Mouse (Mus musculus) liver, embryonic 14.5 days (tissue): ENCODE measurements around the gene Irf2. TPM values are rescaled to one million over a fixed set of nuclear protein-coding genes. Genes with fewer than 3 reads are reported as not detected.
A peak's percentile ranks its signal among the peaks of the same experiment; 100 is the strongest.
"Not testable (repeated sequence)": the region's sequence is repeated elsewhere in the genome, so short reads cannot be mapped to it uniquely, and the experiment has no call there.

Source experiments
- ATAC-seq: fragments of 200-750 bp; cut with Nextera tagmentation; 2 replicates; pipeline ENCODE4 v1.8.0; 2017; ENCODE audit warnings: moderate number of reproducible peaks, mild to moderate bottlenecking, moderate library complexity; ENCODE audit not compliant: insufficient read depth
- DNase-seq, 3 experiments: peaks; one replicate each; pipeline ENCODE4 v3.0.0-alpha.2; 2012 to 2013; ENCODE audit warnings: low read depth in 3 of 3, low spot score in 3 of 3
- H3K27ac ChIP-seq: fragments of 300-500 bp; sonication (generic); 2 replicates; pipeline ENCODE4 v1.5.1; 2014; ENCODE audit warnings: moderate library complexity, mild to moderate bottlenecking, control low read depth, inconsistent platforms
- H3K27me3 ChIP-seq: fragments of 300-500 bp; sonication (generic); 2 replicates; pipeline ENCODE4 v1.6.1; 2014; ENCODE audit warnings: mild to moderate bottlenecking, low read length, moderate library complexity; ENCODE audit not compliant: control insufficient read depth, insufficient read depth
- H3K36me3 ChIP-seq: fragments of 300-500 bp; sonication (generic); replicated peaks from 2 replicates; pipeline ENCODE4 v1.6.1; 2014; ENCODE audit warnings: low read depth; ENCODE audit not compliant: control insufficient read depth, insufficient read depth
- H3K4me1 ChIP-seq, 2 experiments: fragments of 200-500 bp in 1 of 2; fragments of 300-500 bp in 1 of 2; sonication (generic) in 1 of 2; replicated peaks; 2 replicates each; pipeline ENCODE4 v1.6.1; 2012 to 2014; ENCODE audit warnings: antibody characterized with exemption in 1 of 2, inconsistent platforms in 1 of 2, low read length in 1 of 2; ENCODE audit not compliant: control insufficient read depth in 2 of 2, insufficient read depth in 2 of 2
- H3K4me2 ChIP-seq: fragments of 300-500 bp; sonication (generic); 2 replicates; pipeline ENCODE4 v1.6.1; 2014; ENCODE audit warnings: low read depth, mild to moderate bottlenecking, control low read depth, moderate library complexity
- H3K4me3 ChIP-seq, 2 experiments: fragments of 200-500 bp in 1 of 2; fragments of 300-500 bp in 1 of 2; sonication (generic) in 1 of 2; 2 replicates each; pipeline ENCODE4 v1.5.1; 2012 to 2014; ENCODE audit warnings: low read depth in 2 of 2, low read length in 2 of 2, mild to moderate bottlenecking in 2 of 2, control low read depth in 1 of 2, inconsistent platforms in 1 of 2, moderate library complexity in 1 of 2; ENCODE audit not compliant: insufficient read depth in 1 of 2
- H3K9ac ChIP-seq: fragments of 300-500 bp; sonication (generic); replicated peaks from 2 replicates; pipeline ENCODE4 v1.6.1; 2014; ENCODE audit warnings: mild to moderate bottlenecking, control low read depth, moderate library complexity
- H3K9me3 ChIP-seq: fragments of 300-500 bp; sonication (generic); 2 replicates; pipeline ENCODE4 v1.6.1; 2016; ENCODE audit warnings: low read length, mixed read lengths; ENCODE audit not compliant: control insufficient read depth
- CTCF ChIP-seq: IDR thresholded peaks from 2 replicates; pipeline ENCODE4 v1.5.1; 2016; ENCODE audit warnings: antibody characterized with exemption, low read depth, control low read depth
- EP300 ChIP-seq: IDR thresholded peaks from 2 replicates; pipeline ENCODE4 v1.6.1; 2016; ENCODE audit warnings: antibody characterized with exemption, low read depth
- WGBS: fragments of 180-500 bp; shearing (Covaris S2); extraction: QIAGEN DNeasy Blood & Tissue Kit; methylation state at CpG from one replicate; pipeline ENCODE4 v1.1.7; 2014; ENCODE audit not compliant: insufficient replicate concordance; 5-methylcytosine and 5-hydroxymethylcytosine counted together
- polyA plus RNA-seq, 2 experiments: library from polyadenylated mRNA; depleted of rRNA in 1 of 2; stranded (reverse) in 1 of 2; unstranded in 1 of 2; fragments of >200 nt; fragmentation: Nextera tagmentation in 1 of 2; extraction: Ambion mirVana in 1 of 2; gene quantifications; 2 replicates each; pipeline versions ENCODE4 v1.2.1 to v1.2.3; 2012 to 2014

The Irf2 gene
- polyA plus RNA-seq, 2 experiments = 5.8 to 11.8 TPM

- H3K4me2 ChIP-seq = peak overlapping the region; percentile 38
Measured at GRCm38 (mm10) chr8:46720656-46721055, 18.9 kb upstream of the Irf2 start.

GRCm38 (mm10) chr8:46721065-46721845 lies 18.3 kb upstream of the Irf2 start:
- ATAC-seq = peak; percentile 80
- H3K27me3 ChIP-seq = no peaks in the 10 kb centered on the region
- no peak overlapping the region for H3K27ac ChIP-seq
- WGBS = 53% methylated on average over 11 of the region's 11 CpGs
- H3K9me3 ChIP-seq = no peaks in the 10 kb centered on the region
- no peak overlapping the region for H3K9ac ChIP-seq
- no peaks in the 10 kb centered on the region for H3K36me3 ChIP-seq
- TF ChIP-seq EP300 (peak; percentile 60), CTCF (no peak)
- H3K4me3 ChIP-seq = no peak overlapping the region
- peak in 2 of 3 experiments; percentile 36 to 45 for DNase-seq
- peak overlapping the region; percentile 38 for H3K4me2 ChIP-seq
- peaks cover 17 to 25% of the 10 kb centered on the region in 2 experiments for H3K4me1 ChIP-seq

More at GRCm38 (mm10) chr8:46720656-46721055, 18.9 kb upstream of the Irf2 start:
- Histone ChIP-seq H3K9ac (no peak overlapping the region), H3K4me3 (no peak overlapping the region), H3K36me3 (no peaks in the 10 kb centered on the region), H3K9me3 (no peaks in the 10 kb centered on the region), H3K4me1 (peaks cover 17 to 25% of the 10 kb centered on the region in 2 experiments), H3K27ac (no peak overlapping the region), H3K27me3 (no peaks in the 10 kb centered on the region)
- WGBS = 20% methylated on average over 4 of the region's 4 CpGs
- TF ChIP-seq CTCF (no peak), EP300 (peak; percentile 77)
- ATAC-seq = peak; percentile 65; the same call in 1 of the 2 replicates
- DNase-seq = peak in 1 of 3 experiments; percentile 44

GRCm38 (mm10) chr8:46722536-46722935 lies 17.0 kb upstream of the Irf2 start:
- H3K4me1 ChIP-seq = peaks cover 17 to 25% of the 10 kb centered on the region in 2 experiments
- no peak for ATAC-seq
- H3K4me2 ChIP-seq = no peak overlapping the region
- H3K4me3 ChIP-seq = no peak overlapping the region
- no peak overlapping the region for H3K9ac ChIP-seq
- H3K9me3 ChIP-seq = no peaks in the 10 kb centered on the region
- no peak for DNase-seq
- no peaks in the 10 kb centered on the region for H3K36me3 ChIP-seq
- H3K27me3 ChIP-seq = no peaks in the 10 kb centered on the region
- 32% methylated on average over 2 of the region's 2 CpGs for WGBS
- no peak overlapping the region for H3K27ac ChIP-seq
- TF ChIP-seq CTCF (no peak), EP300 (no peak)

GRCm38 (mm10) chr8:46726383-46726782 lies 13.1 kb upstream of the Irf2 start:
- Histone ChIP-seq H3K9me3 (no peaks in the 10 kb centered on the region), H3K9ac (no peak overlapping the region), H3K4me2 (no peak overlapping the region), H3K27ac (no peak overlapping the region), H3K27me3 (no peaks in the 10 kb centered on the region), H3K4me1 (peaks cover 4 to 8% of the 10 kb centered on the region in 2 experiments), H3K4me3 (no peak overlapping the region), H3K36me3 (no peaks in the 10 kb centered on the region)
- DNase-seq (no peak), ATAC-seq (no peak)
- WGBS = 80% methylated on average over 2 of the region's 2 CpGs
- TF ChIP-seq CTCF (no peak), EP300 (no peak)

GRCm38 (mm10) chr8:46729671-46730070 lies 9.9 kb upstream of the Irf2 start:
- not testable (repeated sequence) for H3K9ac ChIP-seq, H3K36me3 ChIP-seq, H3K9me3 ChIP-seq, H3K27me3 ChIP-seq, DNase-seq, H3K4me2 ChIP-seq, H3K4me1 ChIP-seq, H3K4me3 ChIP-seq, H3K27ac ChIP-seq, ATAC-seq
- 53% methylated on average over 1 of the region's 1 CpGs for WGBS
